ENCODE assay signal across 8 mouse cellular contexts in the genomic region with DNA sequence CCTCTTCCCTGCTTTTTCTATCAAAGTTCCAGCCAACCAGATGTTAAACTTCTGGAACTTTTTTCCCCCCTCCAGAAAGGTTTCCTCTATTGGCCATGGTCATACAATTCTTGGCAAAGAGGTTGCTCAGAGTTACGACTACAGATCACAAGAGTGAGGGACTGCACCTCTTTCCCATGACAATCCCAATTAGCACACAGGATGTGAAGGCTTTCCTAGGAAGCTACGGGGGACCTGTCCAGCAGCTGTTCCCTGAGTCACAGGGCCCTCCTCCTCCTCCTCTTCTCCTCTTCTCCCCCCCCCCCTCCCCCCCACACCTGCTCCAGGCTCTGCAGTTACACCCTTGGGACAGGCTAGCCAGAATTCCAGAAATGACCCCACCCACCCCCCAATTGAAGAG. TPM values are rescaled to one million over a fixed set of nuclear protein-coding genes. Genes with fewer than 3 reads are reported as not detected.
DNase-seq lines count a peak whose midpoint lies in the region; ATAC-seq and TF ChIP-seq lines count a peak whose summit lies in the region.

No protein-coding gene starts in this region.

- peak overlapping the region; percentile 94 for H3K4me2 ChIP-seq in limb, embryonic 12.5 days
- H3K4me2 ChIP-seq in embryonic facial prominence, embryonic 13.5 days: peak overlapping the region; percentile 93
- peak overlapping the region; percentile 72 for H3K4me2 ChIP-seq in hindbrain, postnatal 0 days (ENCODE audit: low read depth, low read length)
- peak overlapping the region; percentile 78 for H3K4me2 ChIP-seq in neural tube, embryonic 15.5 days

- H3K4me1 ChIP-seq in limb, embryonic 12.5 days (replicated peaks): peaks cover 16% of the 10 kb centered on the region; the same call in 1 of the 2 replicates
- peaks cover 12% of the 10 kb centered on the region for H3K4me1 ChIP-seq in limb, embryonic 10.5 days
- H3K4me1 ChIP-seq in embryonic facial prominence, embryonic 13.5 days: peaks cover 13% of the 10 kb centered on the region
- peaks cover 18% of the 10 kb centered on the region; the same call in 1 of the 2 replicates for H3K4me1 ChIP-seq in hindbrain, postnatal 0 days (ENCODE audit: insufficient read depth, low read length)
- H3K4me1 ChIP-seq in neural tube, embryonic 15.5 days: peaks cover 53% of the 10 kb centered on the region

- no peaks in the 10 kb centered on the region for H3K36me3 ChIP-seq in limb, embryonic 12.5 days
- no peaks in the 10 kb centered on the region for H3K36me3 ChIP-seq in limb, embryonic 10.5 days
- H3K36me3 ChIP-seq in embryonic facial prominence, embryonic 13.5 days: no peaks in the 10 kb centered on the region
- no peaks in the 10 kb centered on the region for H3K36me3 ChIP-seq in hindbrain, postnatal 0 days (ENCODE audit: insufficient read depth, low read length)
- H3K36me3 ChIP-seq in neural tube, embryonic 15.5 days: no peaks in the 10 kb centered on the region

- no peak overlapping the region for H3K4me3 ChIP-seq in limb, embryonic 12.5 days (replicated peaks)
- H3K4me3 ChIP-seq in limb, embryonic 10.5 days: no peak overlapping the region
- H3K4me3 ChIP-seq in embryonic facial prominence, embryonic 13.5 days: peak overlapping the region; percentile 72
- H3K4me3 ChIP-seq in hindbrain, postnatal 0 days (ENCODE audit: low read length): peak overlapping the region; percentile 68
- H3K4me3 ChIP-seq in neural tube, embryonic 15.5 days (replicated peaks): peak overlapping the region; percentile 84

- WGBS in limb, embryonic 12.5 days: 29% methylated on average over 2 of the region's 2 CpGs
- WGBS in limb, embryonic 10.5 days: 33% methylated on average over 2 of the region's 2 CpGs
- 9% methylated on average over 2 of the region's 2 CpGs for WGBS in embryonic facial prominence, embryonic 13.5 days
- 7% methylated on average over 2 of the region's 2 CpGs for WGBS in hindbrain, postnatal 0 days
- 2% methylated on average over 2 of the region's 2 CpGs for WGBS in neural tube, embryonic 15.5 days

- no peak overlapping the region for H3K9ac ChIP-seq in limb, embryonic 12.5 days (replicated peaks)
- H3K9ac ChIP-seq in embryonic facial prominence, embryonic 13.5 days: no peak overlapping the region
- peak overlapping the region; percentile 86; the same call in 1 of the 2 replicates for H3K9ac ChIP-seq in hindbrain, postnatal 0 days (replicated peaks; ENCODE audit: low read length)
- H3K9ac ChIP-seq in neural tube, embryonic 15.5 days (replicated peaks): peak overlapping the region; percentile 92

- H3K27me3 ChIP-seq in limb, embryonic 12.5 days: peaks cover 21% of the 10 kb centered on the region
- peaks cover 22% of the 10 kb centered on the region for H3K27me3 ChIP-seq in limb, embryonic 10.5 days (ENCODE audit: low read depth, poor library complexity, severe bottlenecking)
- peaks cover 10% of the 10 kb centered on the region for H3K27me3 ChIP-seq in embryonic facial prominence, embryonic 13.5 days
- H3K27me3 ChIP-seq in hindbrain, postnatal 0 days (ENCODE audit: insufficient read depth, low read length): no peaks in the 10 kb centered on the region
- H3K27me3 ChIP-seq in neural tube, embryonic 15.5 days (replicated peaks): no peaks in the 10 kb centered on the region

- ATAC-seq in limb, embryonic 12.5 days (ENCODE audit: insufficient number of reproducible peaks, insufficient read depth, low FRiP score, low TSS enrichment, low read depth): no peak
- ATAC-seq in embryonic facial prominence, embryonic 13.5 days (ENCODE audit: insufficient number of reproducible peaks, insufficient read depth, low FRiP score, low TSS enrichment, low read depth): no peak
- no peak for ATAC-seq in hindbrain, postnatal 0 days
- no peak for ATAC-seq in neural tube, embryonic 15.5 days (ENCODE audit: low FRiP score)

- DNase-seq in limb, embryonic 10.5 days (ENCODE audit: low spot score): no peak
- no peak for DNase-seq in hindbrain, postnatal 0 days (ENCODE audit: low spot score)
- DNase-seq in cerebellum, adult 11 months: no peak
- no peak for DNase-seq in spleen, postnatal 14 days (ENCODE audit: low spot score in 2 of 2)
- no peak for DNase-seq in kidney, postnatal 36 days

- H3K27ac ChIP-seq in limb, embryonic 12.5 days: no peak overlapping the region
- H3K27ac ChIP-seq in limb, embryonic 10.5 days: no peak overlapping the region
- H3K27ac ChIP-seq in embryonic facial prominence, embryonic 13.5 days: no peak overlapping the region
- H3K27ac ChIP-seq in hindbrain, postnatal 0 days: peak overlapping the region; percentile 92
- peak overlapping the region; percentile 96 for H3K27ac ChIP-seq in neural tube, embryonic 15.5 days (replicated peaks)

- no peaks in the 10 kb centered on the region for H3K9me3 ChIP-seq in limb, embryonic 12.5 days
- H3K9me3 ChIP-seq in limb, embryonic 10.5 days (replicated peaks): no peaks in the 10 kb centered on the region
- H3K9me3 ChIP-seq in embryonic facial prominence, embryonic 13.5 days: no peaks in the 10 kb centered on the region
- H3K9me3 ChIP-seq in hindbrain, postnatal 0 days (ENCODE audit: low read length): no peaks in the 10 kb centered on the region
- no peaks in the 10 kb centered on the region for H3K9me3 ChIP-seq in neural tube, embryonic 15.5 days (replicated peaks)

- TF ChIP-seq CTCF in hindbrain, postnatal 0 days (IDR thresholded peaks at IDR 0.05; ENCODE audit: low read depth): no peak

RNA-seq across cellular contexts. Expression of a gene that starts 1.8 kb away (rescaled TPM):
- polyA plus RNA-seq in limb, embryonic 12.5 days (2016; fragmentation: Nextera tagmentation; extraction: Ambion mirVana): 5.2 and 5.6 TPM in 2 replicates
- polyA plus RNA-seq in limb, embryonic 10.5 days (2016; fragmentation: Nextera tagmentation; extraction: Ambion mirVana): 1.8 and 2.3 TPM in 2 replicates
- 6.0 and 6.7 TPM in 2 replicates for polyA plus RNA-seq in embryonic facial prominence, embryonic 13.5 days (2015; fragmentation: Nextera tagmentation; extraction: Ambion mirVana)
- total RNA-seq in hindbrain, postnatal 0 days (2014; rRNA removed): 54.7 and 55.6 TPM in 2 replicates
- 23.3 and 24.6 TPM in 2 replicates for polyA plus RNA-seq in hindbrain, postnatal 0 days (2015; fragmentation: Nextera tagmentation; extraction: Ambion mirVana)
- 34.1 and 34.5 TPM in 2 replicates for polyA plus RNA-seq in neural tube, embryonic 15.5 days (2015; fragmentation: Nextera tagmentation; extraction: Ambion mirVana)

RNA-seq across cellular contexts. Expression of a gene that starts 38.9 kb away (rescaled TPM):
- polyA plus RNA-seq in limb, embryonic 12.5 days (2016; fragmentation: Nextera tagmentation; extraction: Ambion mirVana): 0.22 and 0.25 TPM in 2 replicates
- polyA plus RNA-seq in limb, embryonic 10.5 days (2016; fragmentation: Nextera tagmentation; extraction: Ambion mirVana): 0.05 and 0.08 TPM in 2 replicates
- polyA plus RNA-seq in embryonic facial prominence, embryonic 13.5 days (2015; fragmentation: Nextera tagmentation; extraction: Ambion mirVana): 0.36 and 0.41 TPM in 2 replicates
- total RNA-seq in hindbrain, postnatal 0 days (2014; rRNA removed): 2.5 and 3.1 TPM in 2 replicates
- polyA plus RNA-seq in hindbrain, postnatal 0 days (2015; fragmentation: Nextera tagmentation; extraction: Ambion mirVana): 1.0 and 1.2 TPM in 2 replicates
- polyA plus RNA-seq in neural tube, embryonic 15.5 days (2015; fragmentation: Nextera tagmentation; extraction: Ambion mirVana): 0.61 and 0.88 TPM in 2 replicates

RNA-seq across cellular contexts. Expression of a gene that starts 46.1 kb away (rescaled TPM):
- 18.4 and 20.2 TPM in 2 replicates for polyA plus RNA-seq in limb, embryonic 12.5 days (2016; fragmentation: Nextera tagmentation; extraction: Ambion mirVana)
- 11.5 and 15.4 TPM in 2 replicates for polyA plus RNA-seq in limb, embryonic 10.5 days (2016; fragmentation: Nextera tagmentation; extraction: Ambion mirVana)
- polyA plus RNA-seq in embryonic facial prominence, embryonic 13.5 days (2015; fragmentation: Nextera tagmentation; extraction: Ambion mirVana): 20.3 and 23.4 TPM in 2 replicates
- 1.9 and 4.8 TPM in 2 replicates for total RNA-seq in hindbrain, postnatal 0 days (2014; rRNA removed)
- polyA plus RNA-seq in hindbrain, postnatal 0 days (2015; fragmentation: Nextera tagmentation; extraction: Ambion mirVana): 3.2 and 3.3 TPM in 2 replicates
- 6.2 and 11.7 TPM in 2 replicates for polyA plus RNA-seq in neural tube, embryonic 15.5 days (2015; fragmentation: Nextera tagmentation; extraction: Ambion mirVana)

Comparison
In these comparisons a context has a peak if more than half of its experiments do, and no peak if none do; other contexts are left out.
1. H3K27ac ChIP-seq: peak in hindbrain, postnatal 0 days (single experiment) and neural tube, embryonic 15.5 days (single experiment); none in limb, embryonic 12.5 days (single experiment), limb, embryonic 10.5 days (single experiment) and embryonic facial prominence, embryonic 13.5 days (single experiment).
2. H3K4me3 ChIP-seq: peak in embryonic facial prominence, embryonic 13.5 days (single experiment), hindbrain, postnatal 0 days (single experiment) and neural tube, embryonic 15.5 days (single experiment); none in limb, embryonic 12.5 days (single experiment) and limb, embryonic 10.5 days (single experiment).
3. H3K9ac ChIP-seq: peak in hindbrain, postnatal 0 days (single experiment) and neural tube, embryonic 15.5 days (single experiment); none in limb, embryonic 12.5 days (single experiment) and embryonic facial prominence, embryonic 13.5 days (single experiment).
4. Peak in every context shown above with its lines, with median percentiles within 50 percentile points of each other: H3K4me2 ChIP-seq.